Mouse (Mus musculus) limb, embryonic 15.5 days (tissue): ENCODE measurements around the gene Snrk. TPM values are rescaled to one million over a fixed set of nuclear protein-coding genes. Genes with fewer than 3 reads are reported as not detected.

Experiments used
- ATAC-seq: fragments of 200-750 bp; cut with Nextera tagmentation; 2 replicates; pipeline ENCODE4 v1.8.0; 2017; ENCODE audit warnings: low read depth, moderate TSS enrichment; ENCODE audit not compliant: insufficient number of reproducible peaks, low FRiP score, low TSS enrichment
- H3K27ac ChIP-seq: fragments of 300-500 bp; sonication (generic); 2 replicates; pipeline ENCODE4 v1.5.1; 2015; ENCODE audit warnings: moderate library complexity, mild to moderate bottlenecking, inconsistent platforms
- H3K27me3 ChIP-seq: fragments of 300-500 bp; sonication (generic); 2 replicates; pipeline ENCODE4 v1.6.1; 2015; ENCODE audit warnings: inconsistent platforms
- H3K36me3 ChIP-seq: fragments of 300-500 bp; sonication (generic); 2 replicates; pipeline ENCODE4 v1.6.1; 2015; ENCODE audit warnings: inconsistent platforms
- H3K4me1 ChIP-seq: fragments of 300-500 bp; sonication (generic); 2 replicates; pipeline ENCODE4 v1.6.1; 2015; ENCODE audit warnings: inconsistent platforms
- H3K4me2 ChIP-seq: fragments of 300-500 bp; sonication (generic); 2 replicates; pipeline ENCODE4 v1.6.1; 2015; ENCODE audit warnings: mild to moderate bottlenecking, inconsistent platforms
- H3K4me3 ChIP-seq: fragments of 300-500 bp; sonication (generic); 2 replicates; pipeline ENCODE4 v1.5.1; 2015; ENCODE audit warnings: mild to moderate bottlenecking, inconsistent platforms
- H3K9ac ChIP-seq: fragments of 300-500 bp; sonication (generic); 2 replicates; pipeline ENCODE4 v1.6.1; 2015; ENCODE audit warnings: inconsistent platforms
- H3K9me3 ChIP-seq: fragments of 300-500 bp; sonication (generic); 2 replicates; pipeline ENCODE4 v1.6.1; 2016; ENCODE audit warnings: inconsistent platforms
- WGBS: fragments of 180-500 bp; shearing (Covaris S2); methylation state at CpG from one replicate; pipeline ENCODE4 v1.1.7; 2015; 5-methylcytosine and 5-hydroxymethylcytosine counted together
- polyA plus RNA-seq: library from polyadenylated mRNA; unstranded; fragments of >200 nt; fragmentation: Nextera tagmentation; extraction: Ambion mirVana; gene quantifications from 2 replicates; pipeline ENCODE4 v1.2.1, GENCODE M21; 2015

The Snrk gene
- polyA plus RNA-seq, 1 experiment from 2014 or later = 58.0 TPM

DNA sequence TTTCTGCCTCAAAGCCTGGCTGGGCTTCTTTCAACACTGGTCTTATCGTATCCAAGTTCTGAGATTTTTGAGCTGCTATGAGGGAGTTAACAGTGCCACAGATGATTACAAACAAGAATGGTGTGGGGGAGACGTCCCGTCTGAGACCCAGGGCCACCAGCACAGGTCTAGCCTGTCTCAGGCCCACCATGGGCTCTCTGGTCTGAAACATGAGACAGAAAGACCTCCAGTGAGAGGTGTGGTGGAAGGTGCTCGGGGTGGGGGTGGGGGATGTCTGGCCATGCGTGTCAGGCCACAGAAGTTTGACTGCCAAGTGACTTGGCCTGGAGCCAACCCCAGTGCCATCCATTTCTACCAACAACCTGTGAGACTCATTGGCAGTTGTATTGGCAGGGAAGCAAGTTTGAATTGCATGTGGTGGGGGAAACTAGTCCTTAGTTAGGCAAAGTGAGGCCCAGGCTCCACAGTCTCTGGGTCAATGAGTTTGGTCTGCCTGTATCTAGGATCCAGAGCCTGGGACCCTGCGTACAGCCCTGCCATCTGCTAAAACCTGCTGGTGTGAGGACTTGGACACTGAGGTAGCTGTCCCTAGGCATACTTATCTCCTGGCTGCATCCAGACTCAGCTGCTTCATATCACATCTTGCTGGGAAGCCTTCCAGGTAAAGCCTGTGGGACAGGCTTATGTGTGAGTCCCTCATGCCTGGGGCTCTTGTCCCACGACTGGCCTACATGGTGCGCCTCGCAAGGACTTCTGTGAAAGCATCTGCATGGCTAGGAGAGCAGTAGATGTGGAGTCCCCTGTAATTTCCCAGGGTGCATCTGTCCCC lies 56.6 kb downstream of the Snrk start:
- Histone ChIP-seq H3K9ac (no peak overlapping the region), H3K9me3 (no peaks in the 10 kb centered on the region), H3K4me3 (no peak overlapping the region), H3K36me3 (peaks cover 26% of the 10 kb centered on the region), H3K4me2 (no peak overlapping the region), H3K27ac (no peak overlapping the region), H3K27me3 (no peaks in the 10 kb centered on the region), H3K4me1 (peaks cover 19% of the 10 kb centered on the region)
- WGBS = 67% methylated on average over 9 of the region's 9 CpGs
- ATAC-seq = no peak

DNA sequence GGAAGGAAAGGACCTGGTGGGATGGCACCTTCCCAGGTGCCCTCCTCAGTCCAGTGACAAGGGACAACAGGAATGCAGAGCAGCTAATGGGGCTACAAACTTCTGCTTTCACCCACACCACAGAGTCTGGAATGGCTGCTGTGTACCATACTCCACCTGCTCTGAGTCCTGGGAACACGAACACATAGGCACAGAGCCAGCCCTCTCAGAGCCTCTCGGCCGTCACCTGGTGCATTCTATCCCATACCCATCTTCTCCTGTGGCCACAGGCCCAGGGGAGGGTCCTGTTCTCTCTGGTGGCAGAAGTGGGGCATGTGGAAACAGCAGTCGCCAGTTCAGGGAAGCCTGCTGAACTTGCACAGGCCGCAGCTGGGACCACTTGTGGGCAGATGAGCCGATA lies 57.7 kb downstream of the Snrk start:
- Histone ChIP-seq H3K27ac (no peak overlapping the region), H3K27me3 (no peaks in the 10 kb centered on the region), H3K9ac (no peak overlapping the region), H3K4me1 (peaks cover 25% of the 10 kb centered on the region), H3K4me2 (no peak overlapping the region), H3K36me3 (peaks cover 25% of the 10 kb centered on the region), H3K9me3 (no peaks in the 10 kb centered on the region), H3K4me3 (no peak overlapping the region)
- no peak for ATAC-seq
- WGBS = 87% methylated on average over 6 of the region's 6 CpGs

DNA sequence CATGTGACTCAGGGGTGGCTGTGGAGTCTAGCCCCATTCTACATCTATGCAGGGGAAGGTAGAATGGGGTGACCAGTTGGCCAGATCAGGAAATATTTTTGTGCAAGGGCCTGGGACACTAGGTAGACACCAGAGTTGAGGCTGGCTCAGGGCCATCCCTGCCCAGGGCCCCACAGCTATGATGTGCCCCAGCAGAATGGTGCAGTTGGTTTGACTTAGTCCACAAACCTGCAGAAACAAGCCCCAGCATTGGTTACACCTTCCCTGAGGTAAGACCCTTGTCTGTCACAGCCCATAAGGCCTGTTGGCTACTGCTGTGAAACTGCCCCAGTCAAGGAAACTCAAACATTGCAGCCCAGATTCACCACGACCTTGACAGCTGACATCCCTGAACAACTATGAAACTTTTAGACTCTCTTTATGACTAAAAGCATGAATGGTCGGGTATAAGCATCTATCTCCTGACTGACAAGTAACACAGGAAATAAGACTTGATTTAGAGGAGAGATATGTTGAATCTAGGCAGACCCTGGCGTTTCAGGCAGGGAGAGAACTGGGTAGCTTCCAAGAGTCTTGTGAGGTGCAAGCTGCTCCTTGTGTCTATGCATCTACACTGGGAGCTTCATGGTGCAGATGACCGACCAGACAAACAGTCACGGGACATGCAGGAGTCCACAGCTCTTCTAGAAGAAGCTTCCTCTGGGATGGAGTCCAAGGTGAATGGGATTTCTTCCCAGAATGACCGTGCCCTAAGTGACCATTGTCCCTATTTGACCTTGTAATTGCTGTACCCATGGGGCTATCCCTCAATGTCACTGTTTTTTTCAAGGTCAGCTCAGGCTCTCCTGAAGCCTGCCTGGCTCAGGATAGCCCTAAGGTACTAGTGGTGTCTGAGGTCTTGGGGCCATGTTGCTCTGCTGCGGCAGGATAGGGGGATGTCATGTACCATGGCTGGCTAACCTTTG lies 60.5 kb downstream of the Snrk start:
- Histone ChIP-seq H3K27ac (0 out of 2 replicates have a peak overlapping the region, but pooled peaks have one; percentile 63), H3K36me3 (peaks cover 12% of the 10 kb centered on the region; the same call in 1 of the 2 replicates), H3K4me3 (no peak overlapping the region), H3K4me1 (peaks cover 25% of the 10 kb centered on the region), H3K9ac (no peak overlapping the region), H3K9me3 (no peaks in the 10 kb centered on the region), H3K27me3 (no peaks in the 10 kb centered on the region), H3K4me2 (no peak overlapping the region)
- 73% methylated on average over 7 of the region's 7 CpGs for WGBS
- ATAC-seq = no peak

- no peaks in the 10 kb centered on the region for H3K27me3 ChIP-seq
- no peaks in the 10 kb centered on the region for H3K9me3 ChIP-seq
- H3K27ac ChIP-seq = peak overlapping the region; percentile 63; the same call in 1 of the 2 replicates
- H3K4me2 ChIP-seq = no peak overlapping the region
- H3K4me1 ChIP-seq = peaks cover 22% of the 10 kb centered on the region
- H3K4me3 ChIP-seq = no peak overlapping the region
- H3K9ac ChIP-seq = no peak overlapping the region
- peaks cover 12% of the 10 kb centered on the region; the same call in 1 of the 2 replicates for H3K36me3 ChIP-seq
- no peak for ATAC-seq
- WGBS = 40% methylated on average over 4 of the region's 4 CpGs
Observed at GRCm38 (mm10) chr9:122178427-122178826, 61.4 kb downstream of the Snrk start.

- no peaks in the 10 kb centered on the region for H3K27me3 ChIP-seq
- no peak overlapping the region for H3K4me3 ChIP-seq
- peaks cover 16% of the 10 kb centered on the region for H3K4me1 ChIP-seq
- 64% methylated on average over 3 of the region's 3 CpGs for WGBS
- no peak overlapping the region for H3K9ac ChIP-seq
- H3K36me3 ChIP-seq = no peaks in the 10 kb centered on the region; the same call in 1 of the 2 replicates
- no peak overlapping the region for H3K27ac ChIP-seq
- ATAC-seq = no peak
- H3K9me3 ChIP-seq = no peaks in the 10 kb centered on the region
- H3K4me2 ChIP-seq = no peak overlapping the region
Observed at GRCm38 (mm10) chr9:122180105-122180504, 63.0 kb downstream of the Snrk start.

DNA sequence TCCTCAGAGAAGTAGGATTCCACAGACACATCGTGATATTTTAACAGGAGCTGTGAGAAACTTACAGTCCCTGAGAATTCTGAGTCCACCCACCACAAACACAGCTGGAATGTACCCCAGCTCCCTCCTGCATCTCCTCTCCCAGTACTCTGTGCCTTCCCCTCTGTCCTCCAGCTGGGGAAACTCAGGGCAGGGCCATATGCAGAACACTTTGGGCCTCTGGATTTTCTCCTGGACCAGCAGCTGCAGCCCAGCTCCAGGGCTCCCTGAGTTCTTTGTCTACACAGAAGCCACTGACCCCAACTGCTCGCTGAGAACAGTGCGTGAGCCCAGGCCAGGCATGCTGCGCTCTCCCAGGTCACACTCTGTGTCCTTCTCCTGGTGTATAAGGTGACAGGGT lies 66.0 kb downstream of the Snrk start:
- no peak overlapping the region for H3K4me3 ChIP-seq
- no peaks in the 10 kb centered on the region for H3K27me3 ChIP-seq
- no peak overlapping the region for H3K4me2 ChIP-seq
- WGBS = 79% methylated on average over 4 of the region's 4 CpGs
- no peaks in the 10 kb centered on the region for H3K36me3 ChIP-seq
- no peak overlapping the region for H3K27ac ChIP-seq
- ATAC-seq = no peak
- peaks cover 14% of the 10 kb centered on the region for H3K4me1 ChIP-seq
- no peaks in the 10 kb centered on the region for H3K9me3 ChIP-seq
- no peak overlapping the region for H3K9ac ChIP-seq

GRCm38 (mm10) chr9:122184329-122184728 lies 67.3 kb downstream of the Snrk start:
- Histone ChIP-seq H3K9ac (no peak overlapping the region), H3K27me3 (no peaks in the 10 kb centered on the region), H3K4me2 (no peak overlapping the region), H3K36me3 (no peaks in the 10 kb centered on the region), H3K9me3 (no peaks in the 10 kb centered on the region), H3K27ac (no peak overlapping the region), H3K4me1 (0 out of 2 replicates have a peak, but pooled peaks cover 2% of the 10 kb centered on the region), H3K4me3 (no peak overlapping the region)
- whole genome bisulfite sequencing = 92% methylated on average over 3 of the region's 3 CpGs
- ATAC-seq = no peak

DNA sequence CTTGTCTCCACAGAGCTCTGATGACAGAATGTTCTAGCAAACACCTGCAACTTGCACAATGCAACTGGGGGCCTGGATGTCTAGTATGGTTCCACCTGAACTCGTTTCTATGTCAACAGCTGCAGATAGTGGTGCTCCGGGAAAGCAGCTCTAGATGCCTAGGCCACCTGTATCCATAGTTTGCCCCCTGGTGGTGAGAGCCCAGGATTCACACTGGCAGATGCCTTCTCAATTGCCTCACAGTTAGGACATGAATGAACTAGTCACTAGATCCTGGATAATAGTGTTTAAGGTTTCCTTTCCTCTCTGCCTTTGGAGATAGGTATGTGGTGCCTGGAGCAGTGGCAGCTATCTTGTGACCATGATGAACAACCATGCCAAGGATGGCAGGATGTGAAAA lies 68.0 kb downstream of the Snrk start:
- Histone ChIP-seq H3K9ac (no peak overlapping the region), H3K4me3 (no peak overlapping the region), H3K9me3 (no peaks in the 10 kb centered on the region), H3K27ac (no peak overlapping the region), H3K4me2 (no peak overlapping the region), H3K4me1 (0 out of 2 replicates have a peak, but pooled peaks cover 2% of the 10 kb centered on the region), H3K36me3 (no peaks in the 10 kb centered on the region), H3K27me3 (no peaks in the 10 kb centered on the region)
- no peak; the same call in 1 of the 2 replicates for ATAC-seq
- 11% methylated on average over 2 of the region's 2 CpGs for WGBS

DNA sequence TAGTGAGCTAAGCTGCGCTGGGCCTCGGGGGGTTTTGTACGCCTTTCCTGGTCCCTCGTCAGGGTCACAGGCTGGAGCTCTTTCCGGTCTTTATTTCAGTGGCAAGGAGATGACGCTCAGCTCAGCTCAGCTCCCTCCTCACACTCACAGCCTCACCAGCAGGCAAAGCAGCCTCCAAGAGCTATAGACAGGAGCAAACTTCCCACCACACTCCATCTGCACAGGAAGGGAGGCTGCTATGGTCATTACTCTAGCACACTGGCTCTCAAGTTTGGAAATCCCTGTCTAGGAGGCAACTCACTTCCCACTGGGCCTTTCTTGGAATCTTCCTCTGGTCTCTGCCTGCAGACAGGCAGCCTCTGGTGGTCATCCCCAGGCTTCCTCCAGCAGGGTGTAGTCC lies 68.9 kb downstream of the Snrk start:
- Histone ChIP-seq H3K36me3 (no peaks in the 10 kb centered on the region), H3K9me3 (no peaks in the 10 kb centered on the region), H3K9ac (no peak overlapping the region), H3K4me2 (no peak overlapping the region), H3K27ac (peak overlapping the region; percentile 57), H3K4me3 (no peak overlapping the region), H3K27me3 (no peaks in the 10 kb centered on the region), H3K4me1 (0 out of 2 replicates have a peak, but pooled peaks cover 2% of the 10 kb centered on the region)
- no peak for ATAC-seq
- 77% methylated on average over 6 of the region's 6 CpGs for WGBS

GRCm38 (mm10) chr9:122186643-122187226 lies 69.7 kb downstream of the Snrk start:
- no peak for ATAC-seq
- H3K27ac ChIP-seq = no peak overlapping the region; the same call in 1 of the 2 replicates

GRCm38 (mm10) chr9:122187451-122187921 lies 70.4 kb downstream of the Snrk start:
- 82% methylated on average over 7 of the region's 7 CpGs for WGBS
- Histone ChIP-seq H3K27ac (no peak overlapping the region), H3K36me3 (no peaks in the 10 kb centered on the region), H3K4me1 (0 out of 2 replicates have a peak, but pooled peaks cover 2% of the 10 kb centered on the region), H3K4me2 (no peak overlapping the region), H3K9ac (no peak overlapping the region), H3K27me3 (no peaks in the 10 kb centered on the region), H3K4me3 (no peak overlapping the region), H3K9me3 (no peaks in the 10 kb centered on the region)
- ATAC-seq = no peak

More at GRCm38 (mm10) chr9:122186643-122187226, 69.7 kb downstream of the Snrk start:
- Histone ChIP-seq H3K4me3 (no peak overlapping the region), H3K9ac (no peak overlapping the region), H3K36me3 (no peaks in the 10 kb centered on the region), H3K4me1 (0 out of 2 replicates have a peak, but pooled peaks cover 2% of the 10 kb centered on the region), H3K4me2 (no peak overlapping the region), H3K9me3 (no peaks in the 10 kb centered on the region), H3K27me3 (no peaks in the 10 kb centered on the region)
- whole genome bisulfite sequencing = 57% methylated on average over 1 of the region's 1 CpGs
